Mouse (Mus musculus) spleen, adult 2 months (tissue): ENCODE measurements at regions not wholly inside any gene's neighbourhood (a gene's known extent, or its start where the extent isn't known, plus 50 kb on each side); places are given as distances from the start of the nearest gene placed in this dataset.

Source experiments
- DNase-seq, 2 experiments: peaks; one replicate each; pipeline versions ENCODE4 v3.0.0 to v3.0.0-alpha.2; 2012 to 2021; ENCODE audit warnings: low spot score in 2 of 2, low read depth in 1 of 2
- H3K27ac ChIP-seq: fragments of 200-500 bp; 2 replicates; pipeline ENCODE4 v1.5.1; 2012; ENCODE audit warnings: low read length, inconsistent platforms; ENCODE audit not compliant: insufficient read depth
- H3K27me3 ChIP-seq: fragments of 200-500 bp; 2 replicates; pipeline ENCODE4 v1.6.1; 2012; ENCODE audit warnings: mild to moderate bottlenecking, moderate library complexity, low read length, inconsistent platforms; ENCODE audit not compliant: control insufficient read depth, insufficient read depth
- H3K36me3 ChIP-seq: fragments of 200-500 bp; 2 replicates; pipeline ENCODE4 v1.6.1; 2012; ENCODE audit warnings: mild to moderate bottlenecking, low read length, inconsistent platforms; ENCODE audit not compliant: control insufficient read depth, insufficient read depth
- H3K4me1 ChIP-seq: fragments of 200-500 bp; 2 replicates; pipeline ENCODE4 v1.6.1; 2011; ENCODE audit warnings: inconsistent platforms; ENCODE audit not compliant: control insufficient read depth, insufficient read depth, insufficient read length
- H3K4me3 ChIP-seq: fragments of 200-500 bp; 2 replicates; pipeline ENCODE4 v1.5.1; 2011; ENCODE audit warnings: mild to moderate bottlenecking, inconsistent platforms; ENCODE audit not compliant: insufficient read depth, insufficient read length; ENCODE audit errors: extremely low read depth
- CTCF ChIP-seq: fragments of 200-500 bp; IDR thresholded peaks from 2 replicates; pipeline ENCODE4 v1.5.1; 2011; ENCODE audit warnings: mild to moderate bottlenecking, inconsistent platforms; ENCODE audit not compliant: insufficient read depth, insufficient read length, insufficient replicate concordance; ENCODE audit errors: extremely low read depth
- POLR2A ChIP-seq: fragments of 200-500 bp; IDR thresholded peaks from 2 replicates; pipeline ENCODE4 v1.6.1; 2011; ENCODE audit warnings: low read depth, low read length, inconsistent platforms
- WGBS: fragments of 180-500 bp; shearing (Covaris S2); methylation state at CpG from one replicate; pipeline ENCODE4 v1.1.7; 2018; 5-methylcytosine and 5-hydroxymethylcytosine counted together

- Histone ChIP-seq H3K36me3 (no peaks in the 10 kb centered on the region), H3K27me3 (no peaks in the 10 kb centered on the region), H3K4me1 (no peaks in the 10 kb centered on the region), H3K4me3 (no peak overlapping the region), H3K27ac (no peak overlapping the region)
- no peak for TF ChIP-seq POLR2A
- TF ChIP-seq CTCF: no peak
- WGBS: 67% methylated on average over 5 of the region's 5 CpGs
- DNase-seq: no peak
Measured at GRCm38 (mm10) chr8:115968121-115968520, 260.5 kb upstream of the Maf start.

GRCm38 (mm10) chr8:115965981-115966380, 258.4 kb upstream of the Maf start:
- no peak for TF ChIP-seq CTCF
- no peak for TF ChIP-seq POLR2A
- 87% methylated on average over 7 of the region's 7 CpGs for WGBS
- Histone ChIP-seq H3K27me3 (no peaks in the 10 kb centered on the region), H3K27ac (no peak overlapping the region), H3K4me1 (no peaks in the 10 kb centered on the region), H3K36me3 (no peaks in the 10 kb centered on the region), H3K4me3 (no peak overlapping the region)
- no peak for DNase-seq

GRCm38 (mm10) chr8:115955371-115955770, 247.8 kb upstream of the Maf start:
- 88% methylated on average over 5 of the region's 5 CpGs for WGBS
- Histone ChIP-seq H3K27me3 (no peaks in the 10 kb centered on the region), H3K36me3 (no peaks in the 10 kb centered on the region), H3K27ac (no peak overlapping the region), H3K4me1 (no peaks in the 10 kb centered on the region), H3K4me3 (no peak overlapping the region)
- DNase-seq: no peak
- TF ChIP-seq CTCF: no peak
- TF ChIP-seq POLR2A: no peak

GRCm38 (mm10) chr8:115953783-115954470, 246.3 kb upstream of the Maf start:
- Histone ChIP-seq H3K4me1 (no peaks in the 10 kb centered on the region), H3K27ac (no peak overlapping the region), H3K27me3 (no peaks in the 10 kb centered on the region), H3K4me3 (no peak overlapping the region), H3K36me3 (no peaks in the 10 kb centered on the region)
- DNase-seq: no peak
- WGBS: 78% methylated on average over 7 of the region's 7 CpGs
- TF ChIP-seq POLR2A (no peak), CTCF (no peak)

- no peaks in the 10 kb centered on the region for H3K27me3 ChIP-seq
- TF ChIP-seq CTCF: no peak
- TF ChIP-seq POLR2A: no peak
- DNase-seq: no peak
- no peak overlapping the region for H3K4me3 ChIP-seq
- H3K36me3 ChIP-seq: no peaks in the 10 kb centered on the region
- no peaks in the 10 kb centered on the region for H3K4me1 ChIP-seq
- no peak overlapping the region for H3K27ac ChIP-seq
- 100% methylated on average over 1 of the region's 1 CpGs for WGBS
Measured at GRCm38 (mm10) chr8:115952496-115952895, 244.9 kb upstream of the Maf start.

GRCm38 (mm10) chr8:115948916-115949315, 241.3 kb upstream of the Maf start:
- Histone ChIP-seq H3K36me3 (no peaks in the 10 kb centered on the region), H3K4me1 (no peaks in the 10 kb centered on the region), H3K27me3 (no peaks in the 10 kb centered on the region), H3K4me3 (no peak overlapping the region), H3K27ac (no peak overlapping the region)
- DNase-seq: no peak
- 85% methylated on average over 2 of the region's 2 CpGs for WGBS
- no peak for TF ChIP-seq POLR2A
- no peak for TF ChIP-seq CTCF

- H3K36me3 ChIP-seq: no peaks in the 10 kb centered on the region
- no peaks in the 10 kb centered on the region for H3K4me1 ChIP-seq
- no peak overlapping the region for H3K4me3 ChIP-seq
- 90% methylated on average over 2 of the region's 2 CpGs for WGBS
- no peak overlapping the region for H3K27ac ChIP-seq
- no peak for DNase-seq
- no peaks in the 10 kb centered on the region for H3K27me3 ChIP-seq
- TF ChIP-seq CTCF (no peak), POLR2A (no peak)
Measured at GRCm38 (mm10) chr8:115948036-115948435, 240.4 kb upstream of the Maf start.
